Comparison of ENCODE assay signal across 8 mouse cellular contexts in the genomic region with DNA sequence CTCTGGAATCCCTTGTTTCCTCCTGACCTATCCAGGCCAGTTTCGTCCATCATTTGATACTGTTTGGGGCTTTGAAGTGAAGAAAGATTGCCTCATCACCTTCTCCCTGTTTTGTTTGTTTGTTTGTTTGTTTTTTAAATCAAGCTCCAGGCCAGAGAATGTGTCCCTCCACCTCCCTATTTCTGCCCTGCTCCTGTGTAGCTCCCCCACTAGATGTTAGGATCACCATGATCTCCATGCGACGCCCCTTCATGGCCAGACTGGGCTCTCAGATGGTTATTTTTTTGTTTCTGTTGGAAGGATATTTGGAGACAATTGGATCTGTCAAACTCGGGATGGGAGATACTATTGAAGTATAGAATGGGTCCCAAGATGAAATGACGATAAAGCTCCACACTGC. TPM values are rescaled to one million over a fixed set of nuclear protein-coding genes. Genes with fewer than 3 reads are reported as not detected.
DNase-seq lines count a peak whose midpoint lies in the region; ATAC-seq and TF ChIP-seq lines count a peak whose summit lies in the region.

A gene (plus strand): TSS at position 301 of the 400 bp plus-strand sequence.

- peaks cover 15% of the 10 kb centered on the region; the same call in 1 of the 2 replicates for H3K27me3 ChIP-seq in forebrain, postnatal 0 days (ENCODE audit: insufficient read depth, low read length)

- peak within 1 kb of the TSS; percentile 32 for H3K9ac ChIP-seq in ES-E14 (ENCODE audit: insufficient read depth, low read depth, low read length, poor library complexity, severe bottlenecking)
- H3K9ac ChIP-seq in forebrain, postnatal 0 days, result peak within 1 kb of the TSS; percentile 57

- no peaks in the 10 kb centered on the region for H3K36me3 ChIP-seq in ES-E14 (ENCODE audit: control insufficient read depth, insufficient read depth, low read length, poor library complexity, severe bottlenecking)
- no peaks in the 10 kb centered on the region for H3K36me3 ChIP-seq in forebrain, postnatal 0 days (ENCODE audit: insufficient read depth)

- no peak within 1 kb of the TSS for H3K27ac ChIP-seq in ES-E14 (ENCODE audit: insufficient read depth, low read depth, low read length, poor library complexity, severe bottlenecking)
- no peak within 1 kb of the TSS; the same call in 1 of the 2 replicates for H3K27ac ChIP-seq in forebrain, postnatal 0 days (ENCODE audit: low read depth, low read length)

- in situ Hi-C loops in ES-E14 (cut with MboI; ENCODE audit: low sequenced_read_pairs in 2 of 2, unreplicated experiment in 2 of 2), result no loop called here

- H3K9me3 ChIP-seq in ES-E14 (ENCODE audit: control insufficient read depth, insufficient read depth, low read depth, low read length), result no peaks in the 10 kb centered on the region
- H3K9me3 ChIP-seq in forebrain, postnatal 0 days (ENCODE audit: low read length), result no peaks in the 10 kb centered on the region

- 89% methylated on average over 5 of the region's 5 CpGs for WGBS in forebrain, postnatal 0 days

- H3K4me1 ChIP-seq in ES-E14 (ENCODE audit: control insufficient read depth in 2 of 2, insufficient read depth in 2 of 2, low read length in 2 of 2, poor library complexity in 1 of 2), result peaks cover 0 to 2% of the 10 kb centered on the region in 2 experiments; a peak in 1 of 4 replicates
- H3K4me1 ChIP-seq in forebrain, postnatal 0 days (ENCODE audit: insufficient read depth), result no peaks in the 10 kb centered on the region

- no peak for DNase-seq in gastrocnemius, postnatal 4 days (ENCODE audit: low spot score in 2 of 2)
- DNase-seq in gastrocnemius, postnatal 36 days, result no peak
- no peak for DNase-seq in ES-E14 (ENCODE audit: low read depth, low spot score)
- DNase-seq in forebrain, postnatal 0 days, result no peak
- DNase-seq in layer of hippocampus, postnatal 25 days (ENCODE audit: extremely low spot score in 1 of 2, low spot score in 1 of 2), result no peak
- no peak for DNase-seq in spleen, adult 18-20 months
- no peak for DNase-seq in thymus, adult 18-20 months

- no peak for TF ChIP-seq CTCF in forebrain, postnatal 0 days (IDR thresholded peaks at IDR 0.05; ENCODE audit: low read depth)

- peak within 1 kb of the TSS; percentile 70 to 85 for H3K4me3 ChIP-seq in ES-E14 (ENCODE audit: insufficient read depth in 1 of 2, low read depth in 1 of 2, low read length in 2 of 2, poor library complexity in 1 of 2, severe bottlenecking in 1 of 2)
- peak within 1 kb of the TSS; percentile 65 for H3K4me3 ChIP-seq in forebrain, postnatal 0 days (ENCODE audit: low read depth, low read length)

- no peak for ATAC-seq in forebrain, postnatal 0 days
- ATAC-seq in neutrophil, adult 5-6 weeks (ENCODE audit: extremely low read depth, insufficient number of reproducible peaks, low FRiP score, poor library complexity, severe bottlenecking), result no peak

- peak within 1 kb of the TSS; percentile 100 for H3K4me2 ChIP-seq in forebrain, postnatal 0 days (ENCODE audit: low read depth)

- intact Hi-C loops in gastrocnemius, postnatal 36 days (cut with DNase I), result loop anchor here (5.0 kb wide), 1 partner anchor 106 kb away; no protein-coding TSS in a partner anchor

TF ChIP-seq in ES-E14, 5 proteins besides CTCF, POLR2A, EP300 and RAD21:
- TF ChIP-seq CHD2 (IDR thresholded peaks at IDR 0.05; ENCODE audit: low read depth, low read length) (no peak), MAFK (IDR thresholded peaks at IDR 0.05; ENCODE audit: insufficient read depth, low read depth, low read length) (no peak), ZC3H11A (IDR thresholded peaks at IDR 0.05; ENCODE audit: borderline replicate concordance, low read depth, low read length) (no peak), ZNF384 (IDR thresholded peaks at IDR 0.05; ENCODE audit: low read depth, low read length) (no peak), HCFC1 (IDR thresholded peaks at IDR 0.05; ENCODE audit: borderline replicate concordance, insufficient read depth, low read length) (no peak)
TF ChIP-seq in ES-E14: peak in this region for 0.

RNA-seq across cellular contexts. Expression of the gene that starts here (rescaled TPM):
- 10 to 100 TPM; 17.8 to 17.9 TPM for total RNA-seq in gastrocnemius, postnatal 4 days (2021)
- 10 to 100 TPM in 1 of 2 experiments, 1 to 10 TPM in 1; 7.2 to 12.0 TPM for total RNA-seq in gastrocnemius, postnatal 36 days (2021)
- 7.8 and 13.0 TPM in 2 replicates for total RNA-seq in ES-E14 (2012; rRNA removed)
- total RNA-seq in forebrain, postnatal 0 days (2014; rRNA removed), result 9.6 and 13.3 TPM in 2 replicates
- polyA plus RNA-seq in forebrain, postnatal 0 days (2015; fragmentation: Nextera tagmentation; extraction: Ambion mirVana), result 8.2 and 9.3 TPM in 2 replicates
- total RNA-seq in layer of hippocampus, postnatal 25 days (2021), result 10 to 100 TPM; 10.7 to 12.2 TPM
- total RNA-seq in neutrophil, adult 5-6 weeks (2017), result 62.1 and 76.2 TPM in 2 replicates
